Mouse (Mus musculus): ENCODE results near the gene Sdc3. TPM values are rescaled to one million over a fixed set of nuclear protein-coding genes. Genes with fewer than 3 reads are reported as not detected.

Gene Sdc3
- polyA plus RNA-seq, 1 experiment from 2014 or later = 10.4 TPM

DNA sequence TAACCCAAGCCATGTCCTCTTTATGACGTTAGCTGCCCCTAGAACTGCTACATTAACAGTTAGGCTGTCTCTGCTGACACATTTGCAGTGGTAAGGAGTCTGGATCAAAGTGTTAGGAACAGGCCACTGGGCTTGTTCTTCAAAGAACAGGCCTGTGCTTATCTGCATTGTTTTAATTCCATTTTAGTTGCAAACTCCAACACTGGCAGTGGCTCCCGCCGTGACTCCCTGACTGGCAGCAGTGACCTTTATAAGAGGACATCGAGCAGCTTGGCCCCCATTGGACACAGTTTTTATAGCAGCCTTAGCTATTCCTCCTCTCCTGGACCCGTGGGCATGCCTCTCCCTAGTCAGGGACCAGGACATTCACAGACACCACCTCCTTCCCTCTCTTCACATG, 38.6 kb upstream of the Sdc3 start:
- H3K4me2 ChIP-seq (replicated peaks; ENCODE audit: low read depth, low read length) = no peak overlapping the region

GRCm38 (mm10) chr4:130754776-130755175, 37.6 kb upstream of the Sdc3 start:
- ATAC-seq = no peak
- Histone ChIP-seq H3K27ac (ENCODE audit: low read length) (no peak overlapping the region), H3K9ac (replicated peaks; ENCODE audit: low read depth) (no peak overlapping the region), H3K36me3 (ENCODE audit: insufficient read depth, low read length) (peaks cover 44% of the 10 kb centered on the region; the same call in 1 of the 2 replicates), H3K4me2 (replicated peaks; ENCODE audit: low read depth, low read length) (no peak overlapping the region), H3K9me3 (ENCODE audit: low read length) (no peaks in the 10 kb centered on the region), H3K4me1 (ENCODE audit: insufficient read depth, low read depth, low read length) (no peaks in the 10 kb centered on the region), H3K27me3 (replicated peaks; ENCODE audit: insufficient read depth, low read length) (no peaks in the 10 kb centered on the region), H3K4me3 (ENCODE audit: low read depth, low read length) (no peak overlapping the region)
- DNase-seq (ENCODE audit: low spot score) = peak; percentile 37
- no peak for TF ChIP-seq EP300 (IDR thresholded peaks at IDR 0.05)
- TF ChIP-seq CTCF (IDR thresholded peaks at IDR 0.05) = no peak
- 73% methylated on average over 2 of the region's 2 CpGs for WGBS

More for the DNA sequence above, 38.6 kb upstream of the Sdc3 start:
- H3K27me3 ChIP-seq (replicated peaks; ENCODE audit: insufficient read depth, low read length) = no peaks in the 10 kb centered on the region
- no peaks in the 10 kb centered on the region for H3K9me3 ChIP-seq (ENCODE audit: low read length)
- no peak overlapping the region for H3K9ac ChIP-seq (replicated peaks; ENCODE audit: low read depth)
- no peak for TF ChIP-seq EP300 (IDR thresholded peaks at IDR 0.05)
- TF ChIP-seq CTCF (IDR thresholded peaks at IDR 0.05) = no peak
- WGBS = 68% methylated on average over 5 of the region's 5 CpGs
- H3K4me3 ChIP-seq (ENCODE audit: low read depth, low read length) = no peak overlapping the region
- H3K27ac ChIP-seq (ENCODE audit: low read length) = no peak overlapping the region
- ATAC-seq (no peak), DNase-seq (ENCODE audit: low spot score) (no peak)
- H3K36me3 ChIP-seq (ENCODE audit: insufficient read depth, low read length) = peaks cover 38% of the 10 kb centered on the region; the same call in 1 of the 2 replicates
- no peaks in the 10 kb centered on the region for H3K4me1 ChIP-seq (ENCODE audit: insufficient read depth, low read depth, low read length)

GRCm38 (mm10) chr4:130759875-130760274, 32.5 kb upstream of the Sdc3 start:
- ATAC-seq (peak; percentile 50), DNase-seq (ENCODE audit: low spot score) (peak; percentile 22)
- Histone ChIP-seq H3K27ac (ENCODE audit: low read length) (no peak overlapping the region), H3K4me2 (replicated peaks; ENCODE audit: low read depth, low read length) (no peak overlapping the region), H3K4me1 (ENCODE audit: insufficient read depth, low read depth, low read length) (no peaks in the 10 kb centered on the region), H3K36me3 (ENCODE audit: insufficient read depth, low read length) (peaks cover 37% of the 10 kb centered on the region; the same call in 1 of the 2 replicates), H3K9me3 (ENCODE audit: low read length) (no peaks in the 10 kb centered on the region), H3K4me3 (ENCODE audit: low read depth, low read length) (no peak overlapping the region), H3K27me3 (replicated peaks; ENCODE audit: insufficient read depth, low read length) (no peaks in the 10 kb centered on the region), H3K9ac (replicated peaks; ENCODE audit: low read depth) (no peak overlapping the region)
- TF ChIP-seq CTCF (IDR thresholded peaks at IDR 0.05) (no peak), EP300 (IDR thresholded peaks at IDR 0.05) (no peak)
- 62% methylated on average over 2 of the region's 2 CpGs for WGBS

DNA sequence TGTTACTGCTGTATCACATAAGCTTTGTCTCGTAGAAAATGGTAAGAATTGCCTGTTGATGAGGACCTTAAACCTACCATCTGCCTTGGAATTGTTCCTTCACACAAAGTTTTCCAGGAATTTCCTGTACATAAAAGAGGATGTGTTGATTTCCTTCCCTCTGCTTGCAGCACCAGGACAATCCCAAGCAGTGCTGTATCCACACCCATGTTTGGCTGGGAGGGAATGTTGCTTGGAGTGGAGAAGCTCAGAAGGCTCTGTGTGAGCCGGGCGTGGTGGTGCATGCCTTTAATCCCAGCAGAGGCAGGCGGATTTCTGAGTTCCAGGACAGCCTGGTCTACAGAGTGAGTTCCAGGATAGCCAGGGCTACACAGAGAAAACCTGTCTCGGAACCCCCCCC, 30.5 kb upstream of the Sdc3 start:
- peak; percentile 14 for DNase-seq (ENCODE audit: low spot score)
- H3K9ac ChIP-seq (replicated peaks; ENCODE audit: low read depth) = no peak overlapping the region
- no peaks in the 10 kb centered on the region for H3K9me3 ChIP-seq (ENCODE audit: low read length)
- peak; percentile 68 for ATAC-seq
- H3K4me3 ChIP-seq (ENCODE audit: low read depth, low read length) = no peak overlapping the region
- H3K4me2 ChIP-seq (replicated peaks; ENCODE audit: low read depth, low read length) = no peak overlapping the region
- no peak; the same call in 1 of the 2 replicates for TF ChIP-seq EP300 (IDR thresholded peaks at IDR 0.05)
- TF ChIP-seq CTCF (IDR thresholded peaks at IDR 0.05) = no peak
- H3K27me3 ChIP-seq (replicated peaks; ENCODE audit: insufficient read depth, low read length) = no peaks in the 10 kb centered on the region
- whole genome bisulfite sequencing = 61% methylated on average over 5 of the region's 5 CpGs
- no peaks in the 10 kb centered on the region for H3K4me1 ChIP-seq (ENCODE audit: insufficient read depth, low read depth, low read length)
- H3K27ac ChIP-seq (ENCODE audit: low read length) = no peak overlapping the region
- H3K36me3 ChIP-seq (ENCODE audit: insufficient read depth, low read length) = peaks cover 44% of the 10 kb centered on the region; the same call in 1 of the 2 replicates

GRCm38 (mm10) chr4:130765399-130766160, 26.8 kb upstream of the Sdc3 start:
- Histone ChIP-seq H3K4me2 (replicated peaks; ENCODE audit: low read depth, low read length) (no peak overlapping the region), H3K9ac (replicated peaks; ENCODE audit: low read depth) (no peak overlapping the region), H3K36me3 (ENCODE audit: insufficient read depth, low read length) (peaks cover 42% of the 10 kb centered on the region), H3K27ac (ENCODE audit: low read length) (no peak overlapping the region), H3K27me3 (replicated peaks; ENCODE audit: insufficient read depth, low read length) (no peaks in the 10 kb centered on the region), H3K4me3 (ENCODE audit: low read depth, low read length) (no peak overlapping the region), H3K9me3 (ENCODE audit: low read length) (no peaks in the 10 kb centered on the region), H3K4me1 (ENCODE audit: insufficient read depth, low read depth, low read length) (no peaks in the 10 kb centered on the region)
- no peak for ATAC-seq
- no peak for DNase-seq (ENCODE audit: low spot score)
- TF ChIP-seq CTCF (IDR thresholded peaks at IDR 0.05) = no peak
- no peak for TF ChIP-seq EP300 (IDR thresholded peaks at IDR 0.05)
- 87% methylated on average over 7 of the region's 7 CpGs for WGBS

GRCm38 (mm10) chr4:130766387-130766786, 25.9 kb upstream of the Sdc3 start:
- Histone ChIP-seq H3K4me2 (replicated peaks; ENCODE audit: low read depth, low read length) (no peak overlapping the region), H3K9me3 (ENCODE audit: low read length) (no peaks in the 10 kb centered on the region), H3K9ac (replicated peaks; ENCODE audit: low read depth) (no peak overlapping the region), H3K27me3 (replicated peaks; ENCODE audit: insufficient read depth, low read length) (no peaks in the 10 kb centered on the region), H3K4me1 (ENCODE audit: insufficient read depth, low read depth, low read length) (no peaks in the 10 kb centered on the region), H3K36me3 (ENCODE audit: insufficient read depth, low read length) (peaks cover 48% of the 10 kb centered on the region), H3K27ac (ENCODE audit: low read length) (no peak overlapping the region), H3K4me3 (ENCODE audit: low read depth, low read length) (no peak overlapping the region)
- 91% methylated on average over 1 of the region's 2 CpGs for WGBS
- TF ChIP-seq CTCF (IDR thresholded peaks at IDR 0.05) (no peak), EP300 (IDR thresholded peaks at IDR 0.05) (no peak)
- ATAC-seq (no peak), DNase-seq (ENCODE audit: low spot score) (no peak)

Measured in lung, postnatal 0 days (tissue).